Mouse (Mus musculus): ENCODE data around the gene Mcm3ap. TPM values are rescaled to one million over a fixed set of nuclear protein-coding genes. Genes with fewer than 3 reads are reported as not detected.

The Mcm3ap gene
- 27.2 TPM for polyA plus RNA-seq (2014; fragmentation: Illumina TruSeq; extraction: RNeasy Lipid Tissue Mini Kit (QIAGEN cat#74804); ENCODE audit: low read depth, low replicate concordance)

GRCm38 (mm10) chr10:76468203-76469162 is at the start of gene Mcm3ap, which contains the start of gene Ybey:
TSS of gene Mcm3ap (plus strand) at chr10:76468927.
TSS of gene Ybey (minus strand) at chr10:76469114.

GRCm38 (mm10) chr10:76440281-76440680 is 28.4 kb upstream of the Mcm3ap start, which contains the start of gene AC141477.1:
TSS of gene AC141477.1 (minus strand) at chr10:76440444.

GRCm38 (mm10) chr10:76442178-76443088 is 26.3 kb upstream of the Mcm3ap start, which contains the start of gene Pcnt:
TSS of gene Pcnt (minus strand) at chr10:76442786.

GRCm38 (mm10) chr10:76448851-76449250 is 19.9 kb upstream of the Mcm3ap start, which contains the start of gene 2610028H24Rik:
TSS of gene 2610028H24Rik (plus strand) at chr10:76449081.

GRCm38 (mm10) chr10:76531375-76531774 is 62.6 kb downstream of the Mcm3ap start, which contains the start of gene Lss:
TSS of gene Lss (plus strand) at chr10:76531588.

GRCm38 (mm10) chr10:76561972-76562371 is 93.2 kb downstream of the Mcm3ap start, which contains the start of gene Spatc1l:
TSS of gene Spatc1l (plus strand) at chr10:76562272.

Other genes starting within 250 kb of the Mcm3ap start
- 12.6 TPM for gene Prmt2, start 231.1 kb upstream of the Mcm3ap start, polyA plus RNA-seq (2014; fragmentation: Illumina TruSeq; extraction: RNeasy Lipid Tissue Mini Kit (QIAGEN cat#74804); ENCODE audit: low read depth, low replicate concordance)
- gene S100b, start 215.1 kb upstream of the Mcm3ap start, polyA plus RNA-seq (2014; fragmentation: Illumina TruSeq; extraction: RNeasy Lipid Tissue Mini Kit (QIAGEN cat#74804); ENCODE audit: low read depth, low replicate concordance), result 2.4 TPM
- gene Dip2a, start 123.6 kb upstream of the Mcm3ap start, polyA plus RNA-seq (2014; fragmentation: Illumina TruSeq; extraction: RNeasy Lipid Tissue Mini Kit (QIAGEN cat#74804); ENCODE audit: low read depth, low replicate concordance), result 8.6 TPM
- not detected for gene AC141477.1, start 28.5 kb upstream of the Mcm3ap start, polyA plus RNA-seq (2014; fragmentation: Illumina TruSeq; extraction: RNeasy Lipid Tissue Mini Kit (QIAGEN cat#74804); ENCODE audit: low read depth, low replicate concordance)
- 56.6 TPM for gene Pcnt, start 26.1 kb upstream of the Mcm3ap start, polyA plus RNA-seq (2014; fragmentation: Illumina TruSeq; extraction: RNeasy Lipid Tissue Mini Kit (QIAGEN cat#74804); ENCODE audit: low read depth, low replicate concordance)
- gene 2610028H24Rik, start 19.8 kb upstream of the Mcm3ap start, polyA plus RNA-seq (2014; fragmentation: Illumina TruSeq; extraction: RNeasy Lipid Tissue Mini Kit (QIAGEN cat#74804); ENCODE audit: low read depth, low replicate concordance), result 0.99 TPM
- 2.6 TPM for gene Ybey, start 187 bp downstream of the Mcm3ap start, polyA plus RNA-seq (2014; fragmentation: Illumina TruSeq; extraction: RNeasy Lipid Tissue Mini Kit (QIAGEN cat#74804); ENCODE audit: low read depth, low replicate concordance)
- 1.8 TPM for gene Lss, start 62.7 kb downstream of the Mcm3ap start, polyA plus RNA-seq (2014; fragmentation: Illumina TruSeq; extraction: RNeasy Lipid Tissue Mini Kit (QIAGEN cat#74804); ENCODE audit: low read depth, low replicate concordance)
- not detected for gene Spatc1l, start 93.3 kb downstream of the Mcm3ap start, polyA plus RNA-seq (2014; fragmentation: Illumina TruSeq; extraction: RNeasy Lipid Tissue Mini Kit (QIAGEN cat#74804); ENCODE audit: low read depth, low replicate concordance)
- gene Ftcd, start 106.7 kb downstream of the Mcm3ap start, polyA plus RNA-seq (2014; fragmentation: Illumina TruSeq; extraction: RNeasy Lipid Tissue Mini Kit (QIAGEN cat#74804); ENCODE audit: low read depth, low replicate concordance), result not detected
- 49.8 TPM for gene Col6a2, start 154.7 kb downstream of the Mcm3ap start, polyA plus RNA-seq (2014; fragmentation: Illumina TruSeq; extraction: RNeasy Lipid Tissue Mini Kit (QIAGEN cat#74804); ENCODE audit: low read depth, low replicate concordance)

Measured in heart, adult 10 weeks (tissue).